Mouse (Mus musculus): Measurements from ENCODE around the gene Chat. TPM values are rescaled to one million over a fixed set of nuclear protein-coding genes. Genes with fewer than 3 reads are reported as not detected.

Gene Chat
- not detected in 2 replicates for total RNA-seq (2017)

DNA sequence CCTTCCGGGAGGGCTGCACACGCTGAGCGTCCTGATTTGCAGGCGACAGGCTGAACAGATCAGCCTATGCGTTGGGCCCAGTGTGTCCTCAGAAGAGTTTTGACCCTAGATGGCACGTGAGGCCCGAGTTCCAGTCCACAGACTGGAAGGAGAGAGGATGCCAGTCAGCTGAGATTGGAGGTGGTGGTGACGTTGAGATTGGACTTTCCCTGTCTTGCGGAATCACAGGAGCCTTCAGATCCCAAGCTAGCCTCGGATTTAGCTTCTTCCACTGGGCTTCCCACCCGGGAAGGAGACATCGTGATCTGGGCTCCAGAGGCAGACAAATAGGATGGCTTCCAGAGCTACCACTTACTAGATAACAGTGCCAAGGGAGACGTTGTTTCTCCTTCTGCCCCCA lies at the start of gene Chat:
Gene Chat, minus strand, starts transcription at position 101 of the 400 bp plus-strand sequence.
- no peak for ATAC-seq (ENCODE audit: extremely low read depth, insufficient number of reproducible peaks, low FRiP score, poor library complexity, severe bottlenecking)

GRCm38 (mm10) chr14:32513336-32514032 lies 47.7 kb upstream of the Chat start, which contains the start of gene Ercc6:
Gene Ercc6, plus strand, starts transcription at chr14:32513521.
- ATAC-seq (ENCODE audit: extremely low read depth, insufficient number of reproducible peaks, low FRiP score, poor library complexity, severe bottlenecking) = peak; percentile 73

DNA sequence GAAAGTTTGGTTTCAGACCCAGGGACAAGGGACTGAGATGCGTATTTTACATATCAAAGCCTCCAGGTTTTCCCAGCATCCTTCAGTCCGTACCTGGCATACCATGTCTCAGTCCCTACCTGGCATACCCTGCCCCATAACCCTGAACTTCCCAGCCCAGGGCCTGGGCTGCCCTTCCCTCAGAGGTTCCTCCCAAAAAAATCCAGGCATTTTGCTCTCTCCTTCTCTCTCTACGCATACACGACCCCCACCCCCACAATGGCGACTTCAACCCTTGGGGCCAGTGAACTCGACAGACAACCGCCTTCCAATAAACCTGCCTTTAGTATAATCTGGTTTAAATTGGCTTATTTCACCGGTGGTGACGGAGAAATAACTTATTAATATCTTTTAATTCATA lies 47.1 kb upstream of the Chat start:
- ATAC-seq (ENCODE audit: extremely low read depth, insufficient number of reproducible peaks, low FRiP score, poor library complexity, severe bottlenecking) = no peak

DNA sequence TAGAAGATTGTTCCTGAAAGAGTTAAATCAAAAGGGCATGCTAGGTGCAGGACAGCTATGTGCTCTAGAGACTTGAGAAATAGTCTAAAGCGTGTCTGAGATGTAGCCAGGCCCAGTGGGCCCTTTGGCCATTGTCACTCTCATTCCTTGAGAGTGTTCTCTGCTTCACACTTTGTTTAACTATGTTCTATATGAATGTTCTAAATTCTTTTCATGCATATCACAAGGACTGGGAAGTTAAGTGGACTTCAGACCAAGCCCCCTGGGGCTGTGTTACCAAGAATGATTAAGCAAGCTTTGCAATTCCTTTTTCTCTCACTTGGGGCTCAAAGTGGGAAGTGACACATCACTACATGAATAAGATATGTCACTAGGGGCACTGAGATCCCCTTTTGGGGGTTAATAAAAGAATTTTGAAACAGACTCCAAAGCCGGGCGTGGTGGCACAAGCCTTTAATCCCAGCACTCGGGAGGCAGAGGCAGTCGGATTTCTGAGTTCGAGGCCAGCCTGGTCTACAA lies 43.7 kb upstream of the Chat start:
- no peak for ATAC-seq (ENCODE audit: extremely low read depth, insufficient number of reproducible peaks, low FRiP score, poor library complexity, severe bottlenecking)

DNA sequence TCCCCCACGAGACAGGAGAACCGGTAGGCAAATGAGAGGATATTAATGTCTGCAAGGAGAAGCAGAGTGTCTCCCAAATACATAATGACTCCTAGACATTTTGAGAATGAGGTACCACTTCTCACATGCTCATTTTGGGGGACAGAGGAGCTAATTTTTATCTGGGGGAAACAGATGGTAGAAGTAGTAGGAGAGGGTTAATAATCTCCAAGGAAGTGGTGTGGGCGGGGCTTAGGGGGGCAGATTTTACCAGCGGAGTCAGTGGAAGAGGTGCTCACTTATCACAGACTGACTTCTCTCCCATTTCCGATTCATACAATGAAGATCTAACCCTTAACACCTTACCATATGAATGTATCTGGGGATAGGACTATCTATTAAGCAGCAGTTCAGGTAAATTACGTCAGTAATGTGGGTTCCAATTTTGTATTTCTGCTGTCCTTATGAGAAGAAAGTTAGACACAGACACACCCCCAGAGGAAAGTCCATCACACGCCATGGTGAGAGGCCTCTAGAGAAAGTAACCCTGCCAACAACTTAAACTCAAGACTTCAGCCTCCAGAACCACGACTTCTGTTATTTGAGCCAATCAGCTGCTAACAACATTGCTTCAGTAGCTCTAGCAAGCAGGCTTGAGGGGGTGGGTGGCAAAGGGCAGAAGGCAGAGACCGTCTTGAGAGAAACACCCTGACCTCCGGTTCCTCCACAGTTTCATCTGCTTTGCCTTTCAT lies 42.5 kb upstream of the Chat start:
- ATAC-seq (ENCODE audit: extremely low read depth, insufficient number of reproducible peaks, low FRiP score, poor library complexity, severe bottlenecking) = no peak

- ATAC-seq (ENCODE audit: extremely low read depth, insufficient number of reproducible peaks, low FRiP score, poor library complexity, severe bottlenecking) = no peak
These were observed 41.4 kb upstream of the Chat start for GRCm38 (mm10) chr14:32507216-32507615.

DNA sequence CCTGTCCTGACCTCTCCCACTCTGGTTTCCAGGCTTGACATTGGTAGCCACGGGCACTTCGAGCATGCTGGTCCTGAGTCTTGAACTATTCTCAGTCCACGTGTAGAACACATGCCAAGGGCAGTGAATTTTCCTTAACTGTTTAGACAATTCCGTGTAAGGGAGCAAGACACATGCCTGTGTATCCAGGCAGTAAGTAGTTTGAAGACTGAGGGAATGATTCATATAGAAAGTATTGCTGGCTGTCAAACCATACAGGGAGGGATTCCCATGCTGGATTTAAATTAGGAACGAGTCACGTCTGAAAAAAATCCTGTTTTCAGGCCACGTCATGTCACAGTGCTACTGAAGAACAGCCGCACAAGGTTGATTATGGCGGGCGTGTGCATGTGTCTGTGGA lies 40.5 kb upstream of the Chat start:
- no peak for ATAC-seq (ENCODE audit: extremely low read depth, insufficient number of reproducible peaks, low FRiP score, poor library complexity, severe bottlenecking)

DNA sequence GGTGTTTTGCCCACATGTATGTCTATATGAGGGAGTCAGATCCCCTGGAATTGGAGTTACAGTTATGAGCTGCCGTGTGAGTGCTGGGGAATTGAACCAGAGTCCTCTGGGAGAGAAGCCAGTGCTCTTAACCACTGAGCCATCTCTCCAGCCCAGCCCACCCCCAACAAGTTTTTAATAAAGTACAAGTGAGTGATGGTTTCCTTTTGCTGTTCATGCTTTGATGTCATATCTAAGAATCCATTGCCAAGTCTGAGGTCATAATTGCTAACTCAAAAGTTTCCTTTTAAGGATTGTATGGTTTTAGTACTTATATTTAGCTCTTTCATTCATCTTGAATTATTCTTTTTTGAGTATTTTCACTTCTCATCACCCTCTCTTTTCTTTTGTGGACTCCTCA lies 38.1 kb upstream of the Chat start:
- ATAC-seq (ENCODE audit: extremely low read depth, insufficient number of reproducible peaks, low FRiP score, poor library complexity, severe bottlenecking) = no peak

- no peak for ATAC-seq (ENCODE audit: extremely low read depth, insufficient number of reproducible peaks, low FRiP score, poor library complexity, severe bottlenecking)
These were observed 37.2 kb upstream of the Chat start for GRCm38 (mm10) chr14:32502764-32503688.

- no peak for ATAC-seq (ENCODE audit: extremely low read depth, insufficient number of reproducible peaks, low FRiP score, poor library complexity, severe bottlenecking)
These were observed 35.5 kb upstream of the Chat start for GRCm38 (mm10) chr14:32501303-32501702.

DNA sequence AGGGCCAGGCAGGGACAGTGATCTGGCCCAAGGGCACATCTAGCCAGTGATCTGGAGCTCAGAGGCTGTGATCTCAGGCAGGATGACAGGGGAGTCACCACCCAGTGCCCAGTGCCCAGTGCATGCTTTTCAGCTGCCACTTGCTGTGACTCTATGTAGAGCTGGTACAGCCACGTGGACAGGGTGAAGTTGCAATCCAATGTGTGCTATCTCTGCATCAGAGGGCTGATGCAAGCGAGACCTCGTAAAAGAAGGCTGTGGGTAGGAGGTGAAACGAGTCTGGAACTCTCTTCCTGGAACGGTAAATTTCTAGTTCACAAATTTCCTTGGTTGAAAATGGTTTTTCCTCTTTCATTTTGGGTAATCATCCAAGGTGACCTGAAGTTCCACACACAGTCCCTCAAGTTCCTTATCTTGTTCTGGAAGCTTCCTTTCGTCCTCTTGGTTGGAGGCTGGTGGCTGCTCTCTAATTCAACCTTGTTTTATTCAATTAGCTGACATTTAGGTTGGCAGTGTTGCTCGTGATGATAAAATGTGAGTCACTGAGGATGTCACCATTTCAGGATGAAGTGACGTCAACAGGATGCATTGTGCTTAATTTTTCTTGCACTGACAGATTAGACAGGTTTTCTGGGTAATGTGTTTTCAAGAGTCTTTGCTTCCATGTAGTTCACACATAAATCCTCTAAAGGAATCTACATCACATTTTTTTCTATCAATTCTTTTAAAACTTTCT lies 30.5 kb upstream of the Chat start:
- no peak for ATAC-seq (ENCODE audit: extremely low read depth, insufficient number of reproducible peaks, low FRiP score, poor library complexity, severe bottlenecking)

GRCm38 (mm10) chr14:32492521-32492920 lies 26.7 kb upstream of the Chat start:
- ATAC-seq (ENCODE audit: extremely low read depth, insufficient number of reproducible peaks, low FRiP score, poor library complexity, severe bottlenecking) = no peak

- ATAC-seq (ENCODE audit: extremely low read depth, insufficient number of reproducible peaks, low FRiP score, poor library complexity, severe bottlenecking) = no peak
These were observed 16.3 kb upstream of the Chat start for GRCm38 (mm10) chr14:32482061-32482460.

DNA sequence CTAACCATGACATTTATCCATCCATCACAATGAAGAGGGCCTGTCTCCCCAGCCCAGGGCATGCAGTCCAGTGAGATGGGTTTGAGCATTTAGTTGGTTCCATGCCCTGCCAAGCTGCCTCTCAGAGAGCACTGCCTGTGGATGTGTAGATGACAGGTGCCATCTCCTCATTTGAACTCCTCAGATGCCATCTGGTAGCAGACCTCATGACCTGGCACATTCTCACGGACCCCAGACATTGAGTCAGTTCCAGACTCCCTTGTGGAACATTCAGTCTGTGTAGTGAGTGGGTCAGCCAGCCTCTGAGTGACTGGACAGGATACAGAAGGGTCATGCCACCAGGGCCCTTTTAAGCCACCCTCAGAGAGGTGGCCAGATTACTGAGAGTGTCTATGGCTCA lies 11.8 kb upstream of the Chat start:
- no peak for ATAC-seq (ENCODE audit: extremely low read depth, insufficient number of reproducible peaks, low FRiP score, poor library complexity, severe bottlenecking)

GRCm38 (mm10) chr14:32476559-32476958 lies 10.8 kb upstream of the Chat start:
- ATAC-seq (ENCODE audit: extremely low read depth, insufficient number of reproducible peaks, low FRiP score, poor library complexity, severe bottlenecking) = no peak

DNA sequence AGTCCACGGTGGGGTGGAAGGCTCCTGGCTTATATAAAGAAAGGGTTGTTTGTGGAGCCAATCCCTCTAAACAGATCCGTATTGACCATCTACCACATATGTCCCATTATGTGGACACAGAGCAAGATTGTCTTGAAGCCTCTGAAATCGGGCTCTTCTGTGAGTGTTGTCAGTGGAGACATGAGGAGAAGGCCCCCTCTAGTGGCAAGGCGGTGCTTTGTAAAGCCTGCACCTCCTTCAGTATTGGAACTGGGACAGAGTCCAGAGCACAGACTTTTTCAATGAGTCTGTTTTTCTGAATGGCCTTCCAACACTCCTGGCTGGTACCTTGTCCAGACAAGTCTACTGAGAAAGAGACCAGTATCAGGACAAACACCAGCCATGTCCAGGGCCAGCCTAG lies 7.2 kb upstream of the Chat start:
- no peak for ATAC-seq (ENCODE audit: extremely low read depth, insufficient number of reproducible peaks, low FRiP score, poor library complexity, severe bottlenecking)

- ATAC-seq (ENCODE audit: extremely low read depth, insufficient number of reproducible peaks, low FRiP score, poor library complexity, severe bottlenecking) = no peak
These were observed 1.8 kb upstream of the Chat start for GRCm38 (mm10) chr14:32467606-32468005.

DNA sequence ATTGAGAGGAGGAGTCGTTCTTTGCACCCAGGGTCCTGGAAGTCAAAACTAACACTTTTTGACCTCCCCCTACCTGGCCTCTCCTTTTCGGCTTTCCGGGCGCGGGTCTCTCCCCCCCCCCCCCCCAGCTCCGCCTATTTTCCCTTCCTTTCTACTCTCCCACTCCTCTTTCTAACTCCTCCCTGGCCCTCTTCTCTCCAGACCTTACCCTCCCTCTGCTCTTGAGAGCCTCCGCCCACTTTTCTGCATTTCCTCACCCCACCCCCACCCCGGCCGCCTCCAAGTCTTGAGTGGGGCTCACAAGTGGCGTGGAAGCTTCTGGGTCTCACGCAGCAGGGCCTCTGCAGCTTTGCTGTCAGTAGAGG lies 301 bp downstream of the Chat start:
- no peak for ATAC-seq (ENCODE audit: extremely low read depth, insufficient number of reproducible peaks, low FRiP score, poor library complexity, severe bottlenecking)

Measured in neutrophil, adult 5-6 weeks (primary cell).